Mouse (Mus musculus): ENCODE results near the gene Gm20509. TPM values are rescaled to one million over a fixed set of nuclear protein-coding genes. Genes with fewer than 3 reads are reported as not detected.

Gene Gm20509
- total and polyA plus RNA-seq, 2 experiments from 2014 or later = not detected

- no peaks in the 10 kb centered on the region for H3K4me1 ChIP-seq (ENCODE audit: control insufficient read depth, insufficient read depth)
- no peak overlapping the region for H3K27ac ChIP-seq (ENCODE audit: low read depth)
- TF ChIP-seq EP300 (IDR thresholded peaks at IDR 0.05; ENCODE audit: low read depth) = no peak
- TF ChIP-seq CTCF (IDR thresholded peaks at IDR 0.05; ENCODE audit: low read depth) = no peak
- no peaks in the 10 kb centered on the region for H3K36me3 ChIP-seq (replicated peaks; ENCODE audit: control insufficient read depth, insufficient read depth, low read length)
- H3K9me3 ChIP-seq (replicated peaks; ENCODE audit: control insufficient read depth, low read length) = no peaks in the 10 kb centered on the region
- ATAC-seq (ENCODE audit: insufficient read depth, low read depth) (no peak), DNase-seq (ENCODE audit: low spot score) (no peak)
- no peak overlapping the region for H3K4me3 ChIP-seq (ENCODE audit: low read depth, low read length)
- 62% methylated on average over 11 of the region's 11 CpGs for WGBS
- no peak overlapping the region for H3K9ac ChIP-seq (replicated peaks; ENCODE audit: low read depth, low read length)
- no peak overlapping the region for H3K4me2 ChIP-seq (ENCODE audit: low read depth, low read length)
- no peaks in the 10 kb centered on the region for H3K27me3 ChIP-seq (ENCODE audit: control insufficient read depth, insufficient read depth, low read length)
Observed at GRCm38 (mm10) chr9:73137341-73137886, 35.1 kb downstream of the Gm20509 start.

DNA sequence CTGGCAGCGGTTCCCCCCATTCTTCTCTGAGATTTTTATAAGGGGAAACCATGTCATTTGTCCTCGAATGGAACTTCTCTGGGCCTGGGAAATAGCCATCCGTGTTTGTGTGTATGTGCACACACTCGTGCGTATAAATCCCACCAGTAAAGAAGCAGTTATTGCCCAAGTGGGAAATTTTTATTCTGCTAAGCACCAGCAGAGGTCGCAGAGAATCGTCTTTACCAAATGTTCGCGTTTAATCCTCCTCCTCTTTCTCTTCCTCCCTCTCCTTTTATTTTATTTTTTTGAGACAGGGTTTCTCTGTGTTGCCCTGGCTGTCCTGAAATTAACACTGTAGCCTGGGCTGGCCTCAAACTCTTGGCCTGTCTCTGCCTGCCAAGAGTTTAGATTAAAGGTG is 52.1 kb downstream of the Gm20509 start:
- Histone ChIP-seq H3K27me3 (ENCODE audit: control insufficient read depth, insufficient read depth, low read length) (no peaks in the 10 kb centered on the region), H3K4me2 (ENCODE audit: low read depth, low read length) (no peak overlapping the region), H3K4me3 (ENCODE audit: low read depth, low read length) (no peak overlapping the region), H3K27ac (ENCODE audit: low read depth) (no peak overlapping the region), H3K9ac (replicated peaks; ENCODE audit: low read depth, low read length) (no peak overlapping the region), H3K4me1 (ENCODE audit: control insufficient read depth, insufficient read depth) (no peaks in the 10 kb centered on the region), H3K36me3 (replicated peaks; ENCODE audit: control insufficient read depth, insufficient read depth, low read length) (no peaks in the 10 kb centered on the region), H3K9me3 (replicated peaks; ENCODE audit: control insufficient read depth, low read length) (no peaks in the 10 kb centered on the region)
- no peak for TF ChIP-seq EP300 (IDR thresholded peaks at IDR 0.05; ENCODE audit: low read depth)
- peak; percentile 26 for TF ChIP-seq CTCF (IDR thresholded peaks at IDR 0.05; ENCODE audit: low read depth)
- ATAC-seq (ENCODE audit: insufficient read depth, low read depth) (no peak), DNase-seq (ENCODE audit: low spot score) (no peak)
- WGBS = 53% methylated on average over 9 of the region's 9 CpGs

GRCm38 (mm10) chr9:73157968-73158367 is 55.7 kb downstream of the Gm20509 start:
- Histone ChIP-seq H3K4me2 (ENCODE audit: low read depth, low read length) (no peak overlapping the region), H3K27ac (ENCODE audit: low read depth) (no peak overlapping the region), H3K9me3 (replicated peaks; ENCODE audit: control insufficient read depth, low read length) (no peaks in the 10 kb centered on the region), H3K4me3 (ENCODE audit: low read depth, low read length) (no peak overlapping the region), H3K27me3 (ENCODE audit: control insufficient read depth, insufficient read depth, low read length) (no peaks in the 10 kb centered on the region), H3K36me3 (replicated peaks; ENCODE audit: control insufficient read depth, insufficient read depth, low read length) (no peaks in the 10 kb centered on the region), H3K9ac (replicated peaks; ENCODE audit: low read depth, low read length) (no peak overlapping the region), H3K4me1 (ENCODE audit: control insufficient read depth, insufficient read depth) (no peaks in the 10 kb centered on the region)
- TF ChIP-seq EP300 (IDR thresholded peaks at IDR 0.05; ENCODE audit: low read depth) (no peak), CTCF (IDR thresholded peaks at IDR 0.05; ENCODE audit: low read depth) (no peak)
- ATAC-seq (ENCODE audit: insufficient read depth, low read depth) = no peak
- 82% methylated on average over 4 of the region's 4 CpGs for WGBS
- no peak for DNase-seq (ENCODE audit: low spot score)

- Histone ChIP-seq H3K27ac (ENCODE audit: low read depth) (no peak overlapping the region), H3K36me3 (replicated peaks; ENCODE audit: control insufficient read depth, insufficient read depth, low read length) (no peaks in the 10 kb centered on the region), H3K4me1 (ENCODE audit: control insufficient read depth, insufficient read depth) (no peaks in the 10 kb centered on the region), H3K27me3 (ENCODE audit: control insufficient read depth, insufficient read depth, low read length) (0 out of 2 replicates have a peak, but pooled peaks cover 4% of the 10 kb centered on the region), H3K4me2 (ENCODE audit: low read depth, low read length) (no peak overlapping the region), H3K4me3 (ENCODE audit: low read depth, low read length) (no peak overlapping the region), H3K9me3 (replicated peaks; ENCODE audit: control insufficient read depth, low read length) (no peaks in the 10 kb centered on the region), H3K9ac (replicated peaks; ENCODE audit: low read depth, low read length) (no peak overlapping the region)
- ATAC-seq (ENCODE audit: insufficient read depth, low read depth) (no peak), DNase-seq (ENCODE audit: low spot score) (no peak)
- TF ChIP-seq EP300 (IDR thresholded peaks at IDR 0.05; ENCODE audit: low read depth) (no peak), CTCF (IDR thresholded peaks at IDR 0.05; ENCODE audit: low read depth) (peak; percentile 53)
- WGBS = 62% methylated on average over 1 of the region's 1 CpGs
Observed at GRCm38 (mm10) chr9:73159265-73159664, 57.0 kb downstream of the Gm20509 start.

DNA sequence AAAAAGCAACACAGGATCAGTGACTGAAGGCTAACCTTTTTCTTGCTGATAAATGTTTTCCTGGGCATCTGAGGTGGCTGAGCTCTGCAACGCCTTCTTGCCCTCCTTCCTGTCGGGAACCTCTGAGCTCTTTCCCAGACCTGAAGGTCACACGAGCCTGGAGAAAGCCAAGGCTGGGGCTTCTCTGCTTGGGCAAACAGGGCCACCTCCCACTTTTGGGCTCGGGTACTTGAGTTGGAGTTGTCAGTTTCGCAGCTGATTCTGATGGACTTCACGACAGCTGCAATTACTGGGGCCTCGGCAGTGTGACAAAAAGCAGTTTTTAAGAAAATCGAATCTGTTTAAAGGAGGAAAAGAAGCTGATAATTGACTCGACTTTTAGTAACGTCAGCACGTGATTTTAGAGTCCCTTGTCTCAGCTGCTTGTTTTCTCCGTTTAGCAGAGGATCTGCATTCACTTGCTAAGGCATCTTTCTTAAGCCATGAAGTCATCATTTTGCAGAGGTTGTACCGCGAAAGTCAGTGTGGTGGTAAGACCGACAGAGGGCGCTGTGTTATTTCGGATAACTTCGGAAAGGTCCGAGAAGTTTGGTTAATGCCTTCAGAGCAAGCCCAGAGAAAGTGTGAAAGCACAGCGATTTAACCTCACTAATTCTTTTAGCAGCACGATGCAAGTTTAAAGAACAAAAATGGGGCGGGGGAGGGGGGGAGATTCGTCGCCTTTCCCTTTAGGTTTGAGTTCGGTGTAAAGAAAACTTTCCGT is 60.5 kb downstream of the Gm20509 start:
- Histone ChIP-seq H3K36me3 (replicated peaks; ENCODE audit: control insufficient read depth, insufficient read depth, low read length) (no peaks in the 10 kb centered on the region), H3K4me1 (ENCODE audit: control insufficient read depth, insufficient read depth) (no peaks in the 10 kb centered on the region), H3K9ac (replicated peaks; ENCODE audit: low read depth, low read length) (0 out of 2 replicates have a peak overlapping the region, but pooled peaks have one; percentile 11), H3K4me2 (ENCODE audit: low read depth, low read length) (peak overlapping the region; percentile 69), H3K4me3 (ENCODE audit: low read depth, low read length) (peak overlapping the region; percentile 42), H3K9me3 (replicated peaks; ENCODE audit: control insufficient read depth, low read length) (no peaks in the 10 kb centered on the region), H3K27me3 (ENCODE audit: control insufficient read depth, insufficient read depth, low read length) (0 out of 2 replicates have a peak, but pooled peaks cover 4% of the 10 kb centered on the region), H3K27ac (ENCODE audit: low read depth) (no peak overlapping the region)
- peak; percentile 72 for DNase-seq (ENCODE audit: low spot score)
- TF ChIP-seq CTCF (IDR thresholded peaks at IDR 0.05; ENCODE audit: low read depth) (peak; percentile 90), EP300 (IDR thresholded peaks at IDR 0.05; ENCODE audit: low read depth) (no peak)
- 8% methylated on average over 26 of the region's 26 CpGs for WGBS
- ATAC-seq (ENCODE audit: insufficient read depth, low read depth) = no peak; the same call in 1 of the 2 replicates

All from heart, postnatal 0 days (tissue).